Mouse (Mus musculus) intestine, embryonic 16.5 days (tissue): ENCODE results near the gene Spryd3. TPM values are rescaled to one million over a fixed set of nuclear protein-coding genes. Genes with fewer than 3 reads are reported as not detected.

Experiments used
- ATAC-seq: fragments of 200-750 bp; cut with Nextera tagmentation; 2 replicates; pipeline ENCODE4 v1.8.0; 2017; ENCODE audit warnings: moderate TSS enrichment, moderate library complexity
- H3K27ac ChIP-seq: fragments of 300-500 bp; sonication (generic); 2 replicates; pipeline ENCODE4 v1.5.1; 2014; ENCODE audit warnings: mild to moderate bottlenecking, low read length
- H3K27me3 ChIP-seq: fragments of 300-500 bp; sonication (generic); replicated peaks from 2 replicates; pipeline ENCODE4 v1.6.1; 2014; ENCODE audit warnings: low read length, control low read depth, mixed read lengths; ENCODE audit not compliant: control insufficient read depth, insufficient read depth
- H3K36me3 ChIP-seq: fragments of 300-500 bp; sonication (generic); 2 replicates; pipeline ENCODE4 v1.6.1; 2014; ENCODE audit warnings: low read length, control low read depth; ENCODE audit not compliant: control insufficient read depth, insufficient read depth
- H3K4me1 ChIP-seq: fragments of 300-500 bp; sonication (generic); 2 replicates; pipeline ENCODE4 v1.6.1; 2014; ENCODE audit warnings: low read length, control low read depth, mixed read lengths; ENCODE audit not compliant: control insufficient read depth, insufficient read depth
- H3K4me2 ChIP-seq: fragments of 300-500 bp; sonication (generic); 2 replicates; pipeline ENCODE4 v1.6.1; 2014; ENCODE audit warnings: low read depth, low read length, control low read depth
- H3K4me3 ChIP-seq: fragments of 300-500 bp; sonication (generic); 2 replicates; pipeline ENCODE4 v1.5.1; 2014; ENCODE audit warnings: mild to moderate bottlenecking, low read length
- H3K9ac ChIP-seq: fragments of 300-500 bp; sonication (generic); 2 replicates; pipeline ENCODE4 v1.6.1; 2014; ENCODE audit warnings: low read depth, low read length
- H3K9me3 ChIP-seq: fragments of 300-500 bp; sonication (generic); 2 replicates; pipeline ENCODE4 v1.6.1; 2016; ENCODE audit warnings: low read length, control low read depth; ENCODE audit not compliant: control insufficient read depth
- WGBS: fragments of 180-500 bp; shearing (Covaris S2); extraction: QIAGEN DNeasy Blood & Tissue Kit; methylation state at CpG from one replicate; pipeline ENCODE4 v1.1.7; 2014; 5-methylcytosine and 5-hydroxymethylcytosine counted together
- polyA plus RNA-seq: library from polyadenylated mRNA; unstranded; fragments of >200 nt; fragmentation: Nextera tagmentation; extraction: Ambion mirVana; gene quantifications from 2 replicates; pipeline ENCODE4 v1.2.1, GENCODE M21; 2015

The Spryd3 gene
- polyA plus RNA-seq, 1 experiment from 2014 or later, result 27.5 TPM

DNA sequence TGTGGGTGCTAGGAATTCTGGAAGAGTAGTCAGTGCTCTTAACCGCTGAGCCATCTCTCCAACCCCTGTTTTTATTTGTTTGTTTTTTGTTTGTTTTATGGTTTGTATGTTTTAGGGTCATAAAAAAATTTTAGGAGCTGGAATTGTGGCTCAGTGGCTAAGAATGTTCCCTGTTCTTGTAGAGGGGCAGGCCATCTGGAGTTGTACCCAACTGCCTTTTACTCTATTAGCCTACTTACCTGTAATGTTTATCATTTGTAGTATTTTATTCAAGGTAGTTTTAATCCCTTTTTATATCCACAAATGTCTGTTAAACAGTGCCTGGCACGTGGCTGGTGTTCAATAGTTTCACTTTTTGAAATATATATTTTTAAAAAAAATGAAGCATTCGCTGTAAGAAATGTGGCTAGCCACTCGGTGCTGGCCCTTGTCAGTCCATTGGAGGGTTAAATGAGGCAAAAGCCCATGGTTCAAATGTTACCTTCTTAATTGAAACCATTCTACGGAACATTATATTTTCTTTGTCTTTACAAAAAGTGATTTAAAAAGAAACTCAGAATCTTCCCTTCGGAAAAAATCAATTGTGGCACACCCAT lies 63.0 kb downstream of the Spryd3 start:
- Histone ChIP-seq H3K36me3 (no peaks in the 10 kb centered on the region), H3K4me1 (peaks cover 6% of the 10 kb centered on the region; the same call in 1 of the 2 replicates), H3K4me2 (peak overlapping the region; percentile 58), H3K9me3 (no peaks in the 10 kb centered on the region), H3K9ac (peak overlapping the region; percentile 54; the same call in 1 of the 2 replicates), H3K4me3 (peak overlapping the region; percentile 96), H3K27ac (peak overlapping the region; percentile 61; the same call in 1 of the 2 replicates), H3K27me3 (no peaks in the 10 kb centered on the region)
- WGBS, result 11% methylated on average over 6 of the region's 6 CpGs
- peak; percentile 29 for ATAC-seq

DNA sequence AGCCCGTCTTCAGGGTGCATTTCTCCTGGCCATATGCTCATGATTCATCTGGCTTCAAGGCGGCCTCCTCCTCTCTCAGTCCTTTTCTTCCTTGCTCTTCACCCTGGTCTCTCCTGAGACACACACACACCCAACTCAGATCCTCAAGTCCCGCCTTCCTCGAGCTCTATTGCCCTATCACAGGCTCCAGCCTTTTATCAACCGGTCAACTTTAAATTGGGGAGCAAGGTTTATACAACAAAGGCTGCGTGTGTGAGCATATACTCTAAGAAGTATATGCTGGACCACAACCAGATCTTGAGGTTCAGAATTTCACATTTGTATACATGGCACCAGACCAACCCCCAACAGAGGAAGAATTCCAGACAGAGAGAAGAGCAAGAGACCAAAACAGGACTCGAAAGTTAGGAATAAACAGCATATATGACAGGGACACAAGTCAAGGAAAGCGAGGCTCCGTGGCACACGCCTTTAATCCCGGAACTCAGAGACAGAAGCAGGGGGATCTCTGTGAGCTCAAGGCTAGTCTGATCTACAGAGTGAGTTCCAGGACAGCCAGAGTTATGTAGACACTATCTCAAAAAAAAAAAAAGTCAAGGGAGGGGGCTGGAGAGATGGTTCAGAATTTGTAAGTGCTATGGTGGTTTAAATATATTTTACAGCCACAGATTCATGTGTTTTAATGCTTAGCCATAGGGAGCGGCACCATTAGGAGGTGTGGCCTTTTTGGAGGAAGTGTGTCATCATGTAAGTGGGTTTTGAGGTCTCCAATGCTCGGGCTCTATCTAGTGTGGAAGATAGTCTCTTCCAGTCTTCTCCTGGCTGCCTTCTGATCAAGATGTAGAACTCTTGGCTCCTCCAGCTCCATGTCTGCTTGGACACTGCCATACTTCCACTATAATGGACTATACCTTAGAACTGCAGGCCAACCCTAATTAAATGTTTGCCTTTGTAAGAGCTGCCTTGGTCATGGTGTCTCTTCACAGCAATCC lies 65.3 kb downstream of the Spryd3 start:
- no peak for ATAC-seq
- H3K4me2 ChIP-seq, result no peak overlapping the region
- H3K27me3 ChIP-seq, result no peaks in the 10 kb centered on the region
- no peak overlapping the region for H3K4me3 ChIP-seq
- H3K36me3 ChIP-seq, result no peaks in the 10 kb centered on the region
- WGBS, result 70% methylated on average over 13 of the region's 13 CpGs
- no peak overlapping the region for H3K9ac ChIP-seq
- H3K27ac ChIP-seq, result no peak overlapping the region
- no peaks in the 10 kb centered on the region for H3K9me3 ChIP-seq
- peaks cover 6% of the 10 kb centered on the region; the same call in 1 of the 2 replicates for H3K4me1 ChIP-seq

Other genes starting within 250 kb of the Spryd3 start
- not detected in 2 replicates for gene Krt76, start 243.3 kb downstream of the Spryd3 start, polyA plus RNA-seq
- 1.0 TPM in 1 of 2 replicates, not detected in the other for gene Krt4, start 211.5 kb downstream of the Spryd3 start, polyA plus RNA-seq
- gene Krt79, start 195.9 kb downstream of the Spryd3 start, polyA plus RNA-seq, result 0.06 TPM in 1 of 2 replicates, not detected in the other
- gene Krt78, start 181.9 kb downstream of the Spryd3 start, polyA plus RNA-seq, result 0.07 and 0.17 TPM in 2 replicates
- gene Krt8, start 131.8 kb downstream of the Spryd3 start, polyA plus RNA-seq, result 1,017 and 1,065 TPM in 2 replicates
- 353 and 370 TPM in 2 replicates for gene Krt18, start 108.1 kb downstream of the Spryd3 start, polyA plus RNA-seq
- 112 and 117 TPM in 2 replicates for gene Eif4b, start 62.5 kb downstream of the Spryd3 start, polyA plus RNA-seq
- 26.4 and 28.6 TPM in 2 replicates for gene Tns2, start 35.8 kb downstream of the Spryd3 start, polyA plus RNA-seq
- gene Igfbp6, start 8.1 kb upstream of the Spryd3 start, polyA plus RNA-seq, result 11.8 and 11.9 TPM in 2 replicates
- 25.0 and 31.2 TPM in 2 replicates for gene Soat2, start 14.3 kb upstream of the Spryd3 start, polyA plus RNA-seq
- 33.6 and 35.3 TPM in 2 replicates for gene Zfp740, start 67.0 kb upstream of the Spryd3 start, polyA plus RNA-seq
- 33.2 and 38.4 TPM in 2 replicates for gene Csad, start 68.5 kb upstream of the Spryd3 start, polyA plus RNA-seq
- gene Itgb7, start 95.7 kb upstream of the Spryd3 start, polyA plus RNA-seq, result 9.5 and 10.3 TPM in 2 replicates
- gene Rarg, start 121.3 kb upstream of the Spryd3 start, polyA plus RNA-seq, result 13.6 and 14.7 TPM in 2 replicates
- gene Gm9918, start 134.3 kb upstream of the Spryd3 start, polyA plus RNA-seq, result 0.13 TPM in 1 of 2 replicates, not detected in the other
- gene Mfsd5, start 143.2 kb upstream of the Spryd3 start, polyA plus RNA-seq, result 74.2 and 77.6 TPM in 2 replicates
- 18.0 and 21.1 TPM in 2 replicates for gene Espl1, start 160.0 kb upstream of the Spryd3 start, polyA plus RNA-seq
- 280 and 283 TPM in 2 replicates for gene Pfdn5, start 189.9 kb upstream of the Spryd3 start, polyA plus RNA-seq
- 75.3 and 80.9 TPM in 2 replicates for gene Myg1, start 195.5 kb upstream of the Spryd3 start, polyA plus RNA-seq
- 50.6 and 59.1 TPM in 2 replicates for gene Aaas, start 214.5 kb upstream of the Spryd3 start, polyA plus RNA-seq
- 0.50 and 0.60 TPM in 2 replicates for gene Sp7, start 230.9 kb upstream of the Spryd3 start, polyA plus RNA-seq